Mouse (Mus musculus) bone marrow macrophage, adult 2 months (primary cell): ENCODE measurements around the gene Bnip3. TPM values are rescaled to one million over a fixed set of nuclear protein-coding genes. Genes with fewer than 3 reads are reported as not detected.

ENCODE experiments used
- H3K27ac ChIP-seq: 2 replicates; pipeline ENCODE4 v1.5.1; 2012; ENCODE audit warnings: low read depth, low read length; ENCODE audit not compliant: insufficient read depth
- H3K4me1 ChIP-seq: 2 replicates; pipeline ENCODE4 v1.6.1; 2012; ENCODE audit warnings: low read length; ENCODE audit not compliant: control insufficient read depth, insufficient read depth
- H3K4me3 ChIP-seq: 2 replicates; pipeline ENCODE4 v1.5.1; 2012; ENCODE audit warnings: mild to moderate bottlenecking, low read length, moderate library complexity; ENCODE audit not compliant: insufficient read depth
- CTCF ChIP-seq: IDR thresholded peaks from 2 replicates; pipeline ENCODE4 v1.5.1; 2012; ENCODE audit warnings: low read depth, mild to moderate bottlenecking, low read length, moderate library complexity
- POLR2A ChIP-seq: IDR thresholded peaks from 2 replicates; pipeline ENCODE4 v1.6.1; 2012; ENCODE audit warnings: mild to moderate bottlenecking, low read depth, low read length, borderline replicate concordance
- polyA plus RNA-seq: library from polyadenylated mRNA; stranded (reverse); fragments of >200 nt; gene quantifications from 2 replicates; pipeline ENCODE4 v1.2.4, GENCODE M21; 2012; ENCODE audit not compliant: missing spikeins, insufficient read depth, insufficient read length

The Bnip3 gene
- polyA plus RNA-seq, result 42.6 and 49.9 TPM in 2 replicates

GRCm38 (mm10) chr7:138909277-138910192, at the start of gene Bnip3:
Gene Bnip3 (minus strand): TSS chr7:138909519.
- no peak for TF ChIP-seq CTCF
- no peak for TF ChIP-seq POLR2A
- H3K4me3 ChIP-seq, result peak within 1 kb of the TSS; percentile 77
- H3K4me1 ChIP-seq, result peaks cover 25% of the 10 kb centered on the region
- H3K27ac ChIP-seq, result peak within 1 kb of the TSS; percentile 64

GRCm38 (mm10) chr7:138957106-138957505, 47.8 kb upstream of the Bnip3 start:
- TF ChIP-seq POLR2A (no peak), CTCF (no peak)
- no peaks in the 10 kb centered on the region for H3K4me1 ChIP-seq
- no peak overlapping the region for H3K4me3 ChIP-seq

GRCm38 (mm10) chr7:138955787-138956186, 46.5 kb upstream of the Bnip3 start:
- Histone ChIP-seq H3K4me3 (no peak overlapping the region), H3K4me1 (no peaks in the 10 kb centered on the region), H3K27ac (no peak overlapping the region)
- no peak for TF ChIP-seq CTCF
- no peak for TF ChIP-seq POLR2A

More at GRCm38 (mm10) chr7:138957106-138957505, 47.8 kb upstream of the Bnip3 start:
- H3K27ac ChIP-seq, result no peak overlapping the region

GRCm38 (mm10) chr7:138948309-138948708, 39.0 kb upstream of the Bnip3 start:
- no peak overlapping the region for H3K27ac ChIP-seq
- H3K4me1 ChIP-seq, result no peaks in the 10 kb centered on the region
- no peak overlapping the region for H3K4me3 ChIP-seq
- no peak for TF ChIP-seq CTCF
- no peak for TF ChIP-seq POLR2A

- TF ChIP-seq CTCF (no peak), POLR2A (no peak)
- Histone ChIP-seq H3K4me3 (no peak overlapping the region), H3K27ac (no peak overlapping the region), H3K4me1 (no peaks in the 10 kb centered on the region)
Observed at GRCm38 (mm10) chr7:138947741-138948140, 38.4 kb upstream of the Bnip3 start.

GRCm38 (mm10) chr7:138945668-138946067, 36.3 kb upstream of the Bnip3 start:
- Histone ChIP-seq H3K27ac (no peak overlapping the region), H3K4me1 (no peaks in the 10 kb centered on the region), H3K4me3 (no peak overlapping the region)
- TF ChIP-seq POLR2A (no peak), CTCF (no peak)

GRCm38 (mm10) chr7:138942301-138942700, 33.0 kb upstream of the Bnip3 start:
- no peak for TF ChIP-seq POLR2A
- TF ChIP-seq CTCF, result no peak
- H3K27ac ChIP-seq, result no peak overlapping the region
- no peaks in the 10 kb centered on the region for H3K4me1 ChIP-seq
- no peak overlapping the region for H3K4me3 ChIP-seq

GRCm38 (mm10) chr7:138941571-138941970, 32.3 kb upstream of the Bnip3 start:
- Histone ChIP-seq H3K4me1 (no peaks in the 10 kb centered on the region), H3K4me3 (no peak overlapping the region), H3K27ac (no peak overlapping the region)
- TF ChIP-seq POLR2A (no peak), CTCF (no peak)

GRCm38 (mm10) chr7:138940612-138941461, 31.5 kb upstream of the Bnip3 start, which contains the start of gene Jakmip3:
Gene Jakmip3 (plus strand): TSS chr7:138940730.
- TF ChIP-seq POLR2A (no peak), CTCF (no peak)
- H3K4me3 ChIP-seq, result peak within 1 kb of the TSS; percentile 12; the same call in 1 of the 2 replicates
- H3K27ac ChIP-seq, result no peak within 1 kb of the TSS
- H3K4me1 ChIP-seq, result no peaks in the 10 kb centered on the region
